Mouse (Mus musculus): ENCODE data around the gene Zkscan8. TPM values are rescaled to one million over a fixed set of nuclear protein-coding genes. Genes with fewer than 3 reads are reported as not detected.
A peak's percentile ranks its signal among the peaks of the same experiment; 100 is the strongest.
"Not testable (repeated sequence)": the region's sequence is repeated elsewhere in the genome, so short reads cannot be mapped to it uniquely, and the experiment has no call there.

Zkscan8 gene
- 1.0 and 1.2 TPM in 2 replicates for polyA plus RNA-seq (2015; fragmentation: Nextera tagmentation; extraction: Ambion mirVana)

GRCm38 (mm10) chr13:21530781-21531201 lies at the start of gene Zkscan8:
Zkscan8 (minus strand) TSS chr13:21531120.
- peak; percentile 98 for ATAC-seq (ENCODE audit: low read depth)
- H3K27ac ChIP-seq (ENCODE audit: low read length), result peak within 1 kb of the TSS; percentile 85
- no peaks in the 10 kb centered on the region for H3K9me3 ChIP-seq (replicated peaks; ENCODE audit: control insufficient read depth, low read length)
- H3K4me2 ChIP-seq (ENCODE audit: low read depth, low read length), result peak within 1 kb of the TSS; percentile 70
- H3K4me1 ChIP-seq (ENCODE audit: control insufficient read depth, low read depth, low read length), result peaks cover 5% of the 10 kb centered on the region
- H3K27me3 ChIP-seq (ENCODE audit: control insufficient read depth, insufficient read depth, low read depth, low read length), result no peaks in the 10 kb centered on the region
- peak within 1 kb of the TSS; percentile 94 for H3K4me3 ChIP-seq (ENCODE audit: low read depth, low read length)
- 0% methylated on average over 37 of the region's 39 CpGs for WGBS (ENCODE audit: insufficient replicate concordance)
- 0 out of 2 replicates have a peak, but pooled peaks cover 3% of the 10 kb centered on the region for H3K36me3 ChIP-seq (ENCODE audit: control insufficient read depth, insufficient read depth)
- peak within 1 kb of the TSS; percentile 93 for H3K9ac ChIP-seq (ENCODE audit: low read depth, low read length)

GRCm38 (mm10) chr13:21559793-21560192 lies 28.9 kb upstream of the Zkscan8 start, which contains the start of gene Olfr1535:
Olfr1535 (minus strand) TSS chr13:21559893.
- H3K27me3 ChIP-seq (ENCODE audit: control insufficient read depth, insufficient read depth, low read depth, low read length), result no peaks in the 10 kb centered on the region
- no peaks in the 10 kb centered on the region for H3K4me1 ChIP-seq (ENCODE audit: control insufficient read depth, low read depth, low read length)
- H3K9me3 ChIP-seq (replicated peaks; ENCODE audit: control insufficient read depth, low read length), result no peaks in the 10 kb centered on the region
- H3K4me2 ChIP-seq (ENCODE audit: low read depth, low read length), result no peak within 1 kb of the TSS
- H3K9ac ChIP-seq (ENCODE audit: low read depth, low read length), result no peak within 1 kb of the TSS
- whole genome bisulfite sequencing (ENCODE audit: insufficient replicate concordance), result 33% methylated on average over 1 of the region's 1 CpGs
- H3K36me3 ChIP-seq (ENCODE audit: control insufficient read depth, insufficient read depth), result no peaks in the 10 kb centered on the region
- no peak for ATAC-seq (ENCODE audit: low read depth)
- no peak within 1 kb of the TSS for H3K4me3 ChIP-seq (ENCODE audit: low read depth, low read length)
- H3K27ac ChIP-seq (ENCODE audit: low read length), result no peak within 1 kb of the TSS

- Histone ChIP-seq H3K9ac (ENCODE audit: low read depth, low read length) (no peak overlapping the region), H3K27me3 (ENCODE audit: control insufficient read depth, insufficient read depth, low read depth, low read length) (no peaks in the 10 kb centered on the region), H3K4me2 (ENCODE audit: low read depth, low read length) (peak overlapping the region; percentile 20; the same call in 1 of the 2 replicates), H3K4me3 (ENCODE audit: low read depth, low read length) (no peak overlapping the region), H3K27ac (ENCODE audit: low read length) (no peak overlapping the region), H3K9me3 (replicated peaks; ENCODE audit: control insufficient read depth, low read length) (no peaks in the 10 kb centered on the region), H3K4me1 (ENCODE audit: control insufficient read depth, low read depth, low read length) (no peaks in the 10 kb centered on the region), H3K36me3 (ENCODE audit: control insufficient read depth, insufficient read depth) (no peaks in the 10 kb centered on the region)
- peak; percentile 69 for ATAC-seq (ENCODE audit: low read depth)
- WGBS (ENCODE audit: insufficient replicate concordance), result 36% methylated on average over 3 of the region's 3 CpGs
Measured at GRCm38 (mm10) chr13:21550416-21551110, 19.6 kb upstream of the Zkscan8 start.

GRCm38 (mm10) chr13:21549487-21549886 lies 18.6 kb upstream of the Zkscan8 start:
- Histone ChIP-seq H3K36me3 (ENCODE audit: control insufficient read depth, insufficient read depth) (no peaks in the 10 kb centered on the region), H3K4me1 (ENCODE audit: control insufficient read depth, low read depth, low read length) (no peaks in the 10 kb centered on the region), H3K27me3 (ENCODE audit: control insufficient read depth, insufficient read depth, low read depth, low read length) (no peaks in the 10 kb centered on the region), H3K27ac (ENCODE audit: low read length) (no peak overlapping the region), H3K9ac (ENCODE audit: low read depth, low read length) (no peak overlapping the region), H3K4me2 (ENCODE audit: low read depth, low read length) (no peak overlapping the region), H3K9me3 (replicated peaks; ENCODE audit: control insufficient read depth, low read length) (no peaks in the 10 kb centered on the region), H3K4me3 (ENCODE audit: low read depth, low read length) (no peak overlapping the region)
- WGBS (ENCODE audit: insufficient replicate concordance), result 55% methylated on average over 3 of the region's 3 CpGs
- ATAC-seq (ENCODE audit: low read depth), result no peak

GRCm38 (mm10) chr13:21542708-21543107 lies 11.8 kb upstream of the Zkscan8 start, which contains the start of gene Olfr1366:
Olfr1366 (minus strand) TSS chr13:21542808.
- H3K36me3 ChIP-seq (ENCODE audit: control insufficient read depth, insufficient read depth), result no peaks in the 10 kb centered on the region
- H3K9ac ChIP-seq (ENCODE audit: low read depth, low read length), result no peak within 1 kb of the TSS
- no peaks in the 10 kb centered on the region for H3K27me3 ChIP-seq (ENCODE audit: control insufficient read depth, insufficient read depth, low read depth, low read length)
- no peak for ATAC-seq (ENCODE audit: low read depth)
- no peaks in the 10 kb centered on the region for H3K9me3 ChIP-seq (replicated peaks; ENCODE audit: control insufficient read depth, low read length)
- no peak within 1 kb of the TSS for H3K4me3 ChIP-seq (ENCODE audit: low read depth, low read length)
- H3K4me1 ChIP-seq (ENCODE audit: control insufficient read depth, low read depth, low read length), result no peaks in the 10 kb centered on the region
- H3K27ac ChIP-seq (ENCODE audit: low read length), result no peak within 1 kb of the TSS
- H3K4me2 ChIP-seq (ENCODE audit: low read depth, low read length), result no peak within 1 kb of the TSS
- 20% methylated on average over 1 of the region's 1 CpGs for WGBS (ENCODE audit: insufficient replicate concordance)

GRCm38 (mm10) chr13:21530136-21530535 lies 784 bp downstream of the Zkscan8 start:
- peak overlapping the region; percentile 28 for H3K4me3 ChIP-seq (ENCODE audit: low read depth, low read length)
- H3K36me3 ChIP-seq (ENCODE audit: control insufficient read depth, insufficient read depth), result 0 out of 2 replicates have a peak, but pooled peaks cover 4% of the 10 kb centered on the region
- H3K27me3 ChIP-seq (ENCODE audit: control insufficient read depth, insufficient read depth, low read depth, low read length), result no peaks in the 10 kb centered on the region
- H3K9ac ChIP-seq (ENCODE audit: low read depth, low read length), result no peak overlapping the region
- 36% methylated on average over 7 of the region's 7 CpGs for whole genome bisulfite sequencing (ENCODE audit: insufficient replicate concordance)
- H3K27ac ChIP-seq (ENCODE audit: low read length), result no peak overlapping the region
- H3K9me3 ChIP-seq (replicated peaks; ENCODE audit: control insufficient read depth, low read length), result no peaks in the 10 kb centered on the region
- peaks cover 5% of the 10 kb centered on the region for H3K4me1 ChIP-seq (ENCODE audit: control insufficient read depth, low read depth, low read length)
- peak overlapping the region; percentile 54 for H3K4me2 ChIP-seq (ENCODE audit: low read depth, low read length)
- ATAC-seq (ENCODE audit: low read depth), result no peak

GRCm38 (mm10) chr13:21506221-21506649 lies 24.7 kb downstream of the Zkscan8 start:
- Histone ChIP-seq H3K4me2 (ENCODE audit: low read depth, low read length) (peak overlapping the region; percentile 49), H3K4me1 (ENCODE audit: control insufficient read depth, low read depth, low read length) (peaks cover 5% of the 10 kb centered on the region), H3K36me3 (ENCODE audit: control insufficient read depth, insufficient read depth) (no peaks in the 10 kb centered on the region), H3K27me3 (ENCODE audit: control insufficient read depth, insufficient read depth, low read depth, low read length) (no peaks in the 10 kb centered on the region), H3K4me3 (ENCODE audit: low read depth, low read length) (peak overlapping the region; percentile 75), H3K9ac (ENCODE audit: low read depth, low read length) (peak overlapping the region; percentile 73), H3K9me3 (replicated peaks; ENCODE audit: control insufficient read depth, low read length) (no peaks in the 10 kb centered on the region), H3K27ac (ENCODE audit: low read length) (peak overlapping the region; percentile 27; the same call in 1 of the 2 replicates)
- 0% methylated on average over 21 of the region's 21 CpGs for WGBS (ENCODE audit: insufficient replicate concordance)
- peak; percentile 99 for ATAC-seq (ENCODE audit: low read depth)

- H3K4me2 ChIP-seq (ENCODE audit: low read depth, low read length), result no peak overlapping the region
- no peaks in the 10 kb centered on the region for H3K36me3 ChIP-seq (ENCODE audit: control insufficient read depth, insufficient read depth)
- no peak overlapping the region for H3K4me3 ChIP-seq (ENCODE audit: low read depth, low read length)
- ATAC-seq (ENCODE audit: low read depth), result no peak
- H3K27ac ChIP-seq (ENCODE audit: low read length), result no peak overlapping the region
- peaks cover 5% of the 10 kb centered on the region for H3K4me1 ChIP-seq (ENCODE audit: control insufficient read depth, low read depth, low read length)
- no peaks in the 10 kb centered on the region for H3K9me3 ChIP-seq (replicated peaks; ENCODE audit: control insufficient read depth, low read length)
- no peaks in the 10 kb centered on the region for H3K27me3 ChIP-seq (ENCODE audit: control insufficient read depth, insufficient read depth, low read depth, low read length)
- WGBS (ENCODE audit: insufficient replicate concordance), result 58% methylated on average over 5 of the region's 5 CpGs
- no peak overlapping the region for H3K9ac ChIP-seq (ENCODE audit: low read depth, low read length)
Measured at GRCm38 (mm10) chr13:21502296-21502695, 28.6 kb downstream of the Zkscan8 start.

- not testable (repeated sequence) for H3K4me2 ChIP-seq (ENCODE audit: low read depth, low read length); H3K9ac ChIP-seq (ENCODE audit: low read depth, low read length); H3K9me3 ChIP-seq (replicated peaks; ENCODE audit: control insufficient read depth, low read length); H3K27me3 ChIP-seq (ENCODE audit: control insufficient read depth, insufficient read depth, low read depth, low read length); H3K4me1 ChIP-seq (ENCODE audit: control insufficient read depth, low read depth, low read length); H3K4me3 ChIP-seq (ENCODE audit: low read depth, low read length); ATAC-seq (ENCODE audit: low read depth); H3K27ac ChIP-seq (ENCODE audit: low read length); H3K36me3 ChIP-seq (ENCODE audit: control insufficient read depth, insufficient read depth)
- WGBS (ENCODE audit: insufficient replicate concordance), result 89% methylated on average over 17 of the region's 17 CpGs
Measured at GRCm38 (mm10) chr13:21501182-21501581, 29.7 kb downstream of the Zkscan8 start, which contains the start of gene Gm11273. Gm11273 (minus strand) TSS chr13:21501418.

Data from liver, embryonic 16.5 days (tissue).